Mouse (Mus musculus): ENCODE measurements around the gene Chtf18. TPM values are rescaled to one million over a fixed set of nuclear protein-coding genes. Genes with fewer than 3 reads are reported as not detected.

Gene Chtf18
- total and polyA plus RNA-seq, 3 experiments, result 35.5 to 71.1 TPM; not detected in 1

- TF ChIP-seq ZKSCAN1 (IDR thresholded peaks at IDR 0.05; ENCODE audit: low read depth, low read length) (no peak), TBP (IDR thresholded peaks at IDR 0.05; ENCODE audit: low read depth, low read length) (no peak), TAL1 (IDR thresholded peaks at IDR 0.05; ENCODE audit: low read length) (no peak), CHD2 (IDR thresholded peaks at IDR 0.05; ENCODE audit: low read length) (no peak), MXI1 (IDR thresholded peaks at IDR 0.05; ENCODE audit: low read depth, low read length) (no peak), CTCF (IDR thresholded peaks at IDR 0.05 in 2 of 3, conservative IDR thresholded peaks at IDR 0.05 in 1 of 3; ENCODE audit: control insufficient read depth in 1 of 3, insufficient read depth in 1 of 3, low read depth in 2 of 3, low read length in 3 of 3, poor library complexity in 1 of 3, severe bottlenecking in 1 of 3) (no peak), HCFC1 (IDR thresholded peaks at IDR 0.05; ENCODE audit: low read depth, low read length) (no peak), TCF12 (IDR thresholded peaks at IDR 0.05; ENCODE audit: low read depth, low read length) (no peak), JUND (IDR thresholded peaks at IDR 0.05; ENCODE audit: low read depth, low read length) (no peak), ZNF384 (IDR thresholded peaks at IDR 0.05; ENCODE audit: low read depth, low read length) (no peak), RAD21 (IDR thresholded peaks at IDR 0.05; ENCODE audit: low read depth, low read length) (no peak), POLR2AphosphoS2 (IDR thresholded peaks at IDR 0.05; ENCODE audit: low read length) (no peak)
- H3K4me1 ChIP-seq (ENCODE audit: control insufficient read depth in 1 of 2, insufficient read depth in 2 of 2, low read length in 2 of 2), result no peaks in the 10 kb centered on the region
- no peak for DNase-seq (ENCODE audit: low read depth, low spot score)
- no peaks in the 10 kb centered on the region for H3K27me3 ChIP-seq (ENCODE audit: control insufficient read depth in 1 of 2, insufficient read depth in 2 of 2, low read length in 2 of 2)
- no peak overlapping the region for H3K27ac ChIP-seq (ENCODE audit: control insufficient read depth, low read depth, low read length)
- H3K9me3 ChIP-seq (replicated peaks; ENCODE audit: insufficient read depth, low read length), result no peaks in the 10 kb centered on the region
- H3K79me2 ChIP-seq (ENCODE audit: control insufficient read depth, insufficient read depth, low read length, poor library complexity), result no peaks in the 10 kb centered on the region
- H3K4me3 ChIP-seq (ENCODE audit: control insufficient read depth in 1 of 2, insufficient read depth in 1 of 2, low read depth in 2 of 2, low read length in 2 of 2), result no peak overlapping the region
- no peak overlapping the region for H3K9ac ChIP-seq (ENCODE audit: control insufficient read depth, low read depth, low read length, poor library complexity, severe bottlenecking)
- H3K36me3 ChIP-seq (ENCODE audit: control insufficient read depth in 1 of 2, insufficient read depth in 2 of 2, low read length in 2 of 2), result no peaks in the 10 kb centered on the region
Observed at GRCm38 (mm10) chr17:25696263-25696662, 31.0 kb downstream of the Chtf18 start.

- no peaks in the 10 kb centered on the region for H3K9me3 ChIP-seq (replicated peaks; ENCODE audit: insufficient read depth, low read length)
- no peaks in the 10 kb centered on the region for H3K4me1 ChIP-seq (ENCODE audit: control insufficient read depth in 1 of 2, insufficient read depth in 2 of 2, low read length in 2 of 2)
- no peaks in the 10 kb centered on the region for H3K79me2 ChIP-seq (ENCODE audit: control insufficient read depth, insufficient read depth, low read length, poor library complexity)
- H3K27ac ChIP-seq (ENCODE audit: control insufficient read depth, low read depth, low read length), result no peak overlapping the region
- H3K4me3 ChIP-seq (ENCODE audit: control insufficient read depth in 1 of 2, insufficient read depth in 1 of 2, low read depth in 2 of 2, low read length in 2 of 2), result no peak overlapping the region
- peaks cover 12 to 21% of the 10 kb centered on the region in 2 experiments; a peak in 3 of 4 replicates for H3K27me3 ChIP-seq (ENCODE audit: control insufficient read depth in 1 of 2, insufficient read depth in 2 of 2, low read length in 2 of 2)
- H3K36me3 ChIP-seq (ENCODE audit: control insufficient read depth in 1 of 2, insufficient read depth in 2 of 2, low read length in 2 of 2), result no peaks in the 10 kb centered on the region
- TF ChIP-seq MEF2A (IDR thresholded peaks at IDR 0.05; ENCODE audit: extremely low read depth, insufficient replicate concordance, low read depth, low read length, poor library complexity, severe bottlenecking) (no peak), TAL1 (IDR thresholded peaks at IDR 0.05; ENCODE audit: low read length) (no peak), BHLHE40 (IDR thresholded peaks at IDR 0.05; ENCODE audit: borderline replicate concordance, low read depth, low read length) (no peak), CHD1 (IDR thresholded peaks at IDR 0.05; ENCODE audit: low read depth, low read length) (no peak), USF1 (IDR thresholded peaks at IDR 0.05; ENCODE audit: low read depth, low read length) (no peak), NRF1 (IDR thresholded peaks at IDR 0.05; ENCODE audit: insufficient read depth, low read depth, low read length, poor library complexity, severe bottlenecking) (no peak), POLR2A (IDR thresholded peaks at IDR 0.05; ENCODE audit: control insufficient read depth in 1 of 2, insufficient read depth in 1 of 2, low read depth in 1 of 2, low read length in 2 of 2, poor library complexity in 1 of 2) (no peak), CTCF (IDR thresholded peaks at IDR 0.05 in 2 of 3, conservative IDR thresholded peaks at IDR 0.05 in 1 of 3; ENCODE audit: control insufficient read depth in 1 of 3, insufficient read depth in 1 of 3, low read depth in 2 of 3, low read length in 3 of 3, poor library complexity in 1 of 3, severe bottlenecking in 1 of 3) (no peak), TCF12 (IDR thresholded peaks at IDR 0.05; ENCODE audit: low read depth, low read length) (no peak), ZNF384 (IDR thresholded peaks at IDR 0.05; ENCODE audit: low read depth, low read length) (no peak), EP300 (IDR thresholded peaks at IDR 0.05; ENCODE audit: low read depth in 1 of 2, low read length in 2 of 2) (no peak), HCFC1 (IDR thresholded peaks at IDR 0.05; ENCODE audit: low read depth, low read length) (no peak), RAD21 (IDR thresholded peaks at IDR 0.05; ENCODE audit: low read depth, low read length) (no peak), MAZ (IDR thresholded peaks at IDR 0.05; ENCODE audit: low read depth, low read length) (no peak)
- H3K9ac ChIP-seq (ENCODE audit: control insufficient read depth, low read depth, low read length, poor library complexity, severe bottlenecking), result no peak overlapping the region
- no peak for DNase-seq (ENCODE audit: low read depth, low spot score)
Observed at GRCm38 (mm10) chr17:25688922-25689321, 38.3 kb downstream of the Chtf18 start.
